Mouse (Mus musculus) bone marrow, adult 2 months (tissue): Measurements from ENCODE around the gene Col23a1.

Experiments
- CTCF ChIP-seq: fragments of 200-500 bp; IDR thresholded peaks from 2 replicates; pipeline ENCODE4 v1.5.1; 2011; ENCODE audit warnings: low read length, control low read depth; ENCODE audit not compliant: control insufficient read depth, insufficient read depth
- POLR2A ChIP-seq: fragments of 200-500 bp; IDR thresholded peaks from 2 replicates; pipeline ENCODE4 v1.6.1; 2011; ENCODE audit warnings: low read depth, mild to moderate bottlenecking, control low read depth, low read length, borderline replicate concordance; ENCODE audit not compliant: control insufficient read depth

- TF ChIP-seq POLR2A (no peak), CTCF (no peak)
Measured at GRCm38 (mm10) chr11:51448680-51449079, 159.0 kb downstream of the Col23a1 start.
